Mouse (Mus musculus) spleen, postnatal 36 days (tissue): Measurements from ENCODE around the gene Znrd1as.
A peak's percentile ranks its signal among the peaks of the same experiment; 100 is the strongest.

Experiments
- DNase-seq, 2 experiments: peaks; one replicate each; pipeline ENCODE4 v3.0.0; 2022; ENCODE audit warnings: low spot score in 2 of 2, mixed read lengths in 1 of 2

Znrd1as gene

DNA sequence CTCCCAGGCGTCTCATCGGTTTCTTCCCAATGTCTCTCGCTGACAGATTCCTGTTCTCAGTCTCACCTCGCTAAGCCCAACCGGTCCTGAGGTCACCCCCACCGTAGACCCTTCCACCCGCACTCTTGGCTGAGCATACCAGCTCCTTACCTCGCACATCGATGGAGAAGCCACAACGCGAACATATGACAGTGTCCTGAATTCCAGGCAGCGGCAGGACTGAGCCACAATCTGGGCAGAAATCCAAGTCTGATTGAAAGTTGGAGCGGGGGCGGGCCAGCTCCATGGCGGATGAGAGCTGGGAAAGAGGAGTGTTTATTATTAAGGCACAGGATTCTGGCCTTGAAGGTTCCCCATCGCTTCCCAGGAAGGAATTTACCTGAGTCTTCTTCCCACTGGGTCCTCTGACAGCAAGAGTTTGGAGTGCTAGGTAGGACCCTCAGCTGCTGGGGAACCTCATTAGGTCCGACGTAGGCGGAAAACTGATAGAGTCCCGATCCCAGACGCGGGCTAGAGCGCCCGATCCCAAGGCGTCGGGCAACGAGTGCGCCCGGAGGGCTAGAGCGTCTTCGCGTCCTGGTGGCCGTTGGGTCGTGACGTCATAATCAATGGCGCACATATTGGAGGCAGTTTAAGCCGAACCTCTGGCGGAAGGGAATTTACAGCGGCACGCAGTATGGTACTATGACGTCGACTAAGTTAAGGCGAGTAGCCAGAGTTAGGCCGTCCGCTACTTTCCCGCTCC is at the start of gene Znrd1as, which contains the start of gene Znrd1:
Gene Znrd1as, plus strand, starts transcription at position 594 of the 745 bp plus-strand sequence.
Gene Znrd1, minus strand, starts transcription at position 561 of the 745 bp plus-strand sequence.
- DNase-seq, result peak; percentile 87 to 90

DNA sequence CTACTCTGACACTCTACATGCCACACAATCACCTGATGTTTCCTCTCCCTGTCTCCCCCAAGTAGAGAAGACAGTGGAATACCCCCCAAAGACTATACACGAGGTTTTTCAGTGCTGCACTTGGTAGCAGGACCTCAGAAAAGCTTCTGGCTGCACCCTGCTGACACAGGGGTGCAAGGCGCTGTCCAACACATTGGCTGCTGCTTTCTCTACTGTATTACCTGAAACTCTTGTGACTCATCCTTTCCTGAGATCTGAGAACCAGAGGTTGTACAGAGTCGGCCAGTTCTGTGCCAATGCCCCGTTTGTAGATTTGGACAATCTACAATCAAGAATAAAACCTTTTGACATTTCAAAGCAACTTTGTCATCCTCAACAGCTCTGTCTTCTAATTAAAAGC is 48.6 kb upstream of the Znrd1as start:
- DNase-seq, result no peak

DNA sequence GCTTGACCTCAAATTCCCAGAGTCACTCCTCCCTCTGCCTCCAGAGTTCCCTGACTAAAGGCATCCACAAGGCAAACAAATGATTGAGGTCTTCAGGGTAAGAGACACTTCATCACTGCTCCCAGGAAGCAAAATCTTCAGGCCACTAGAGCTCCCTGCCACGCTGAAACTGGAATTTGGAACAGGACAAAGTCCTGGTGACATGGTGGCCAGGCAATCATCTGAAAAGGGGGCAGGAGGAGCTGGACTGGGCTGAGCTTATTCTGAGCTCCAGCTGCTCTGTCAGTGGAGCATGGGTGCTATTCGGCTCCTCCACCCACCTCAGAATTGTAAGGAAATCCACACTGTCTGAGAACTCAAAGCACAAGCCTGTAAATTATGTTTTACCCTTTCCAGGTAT is 46.4 kb upstream of the Znrd1as start:
- no peak for DNase-seq

DNA sequence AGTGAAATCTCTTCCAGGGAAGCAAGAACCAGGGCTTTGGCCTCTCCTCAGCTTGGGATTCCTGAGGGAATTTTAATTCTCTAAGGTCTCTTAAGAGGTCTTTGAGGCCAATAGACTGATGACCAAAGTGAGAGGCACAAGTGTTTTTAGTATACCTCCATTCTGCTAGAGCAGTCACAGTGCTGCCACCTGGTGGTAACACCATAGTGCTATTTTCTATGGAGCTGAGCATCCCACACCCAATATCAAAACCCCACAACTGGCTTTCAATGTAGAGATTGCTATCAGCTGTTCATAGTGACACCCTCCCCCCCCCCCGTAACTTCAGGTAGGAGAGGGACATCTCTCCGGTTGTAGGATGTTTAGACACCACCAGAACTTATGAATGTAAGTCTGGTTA is 44.3 kb upstream of the Znrd1as start:
- peak; percentile 51 to 59 for DNase-seq

DNA sequence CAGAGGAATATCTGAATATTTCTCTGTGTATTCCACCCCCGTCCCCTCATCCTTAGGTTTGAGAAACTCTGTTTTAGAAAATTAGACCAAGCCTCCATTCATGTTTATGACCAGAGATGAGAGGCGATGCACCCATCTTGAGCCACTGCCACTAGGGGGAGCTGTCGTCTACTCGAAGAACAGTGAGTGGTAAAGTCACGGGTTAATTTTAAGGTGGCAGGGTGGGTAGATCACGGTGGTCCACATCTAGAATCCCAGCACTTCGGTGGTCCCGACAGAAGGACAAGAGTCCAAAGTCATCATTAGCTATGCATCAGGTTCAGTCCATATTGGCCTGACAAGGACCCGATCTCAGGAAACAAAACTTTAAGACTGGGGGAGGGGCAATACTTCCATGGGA is 43.3 kb upstream of the Znrd1as start:
- peak in 1 of 2 experiments; percentile 31 for DNase-seq

DNA sequence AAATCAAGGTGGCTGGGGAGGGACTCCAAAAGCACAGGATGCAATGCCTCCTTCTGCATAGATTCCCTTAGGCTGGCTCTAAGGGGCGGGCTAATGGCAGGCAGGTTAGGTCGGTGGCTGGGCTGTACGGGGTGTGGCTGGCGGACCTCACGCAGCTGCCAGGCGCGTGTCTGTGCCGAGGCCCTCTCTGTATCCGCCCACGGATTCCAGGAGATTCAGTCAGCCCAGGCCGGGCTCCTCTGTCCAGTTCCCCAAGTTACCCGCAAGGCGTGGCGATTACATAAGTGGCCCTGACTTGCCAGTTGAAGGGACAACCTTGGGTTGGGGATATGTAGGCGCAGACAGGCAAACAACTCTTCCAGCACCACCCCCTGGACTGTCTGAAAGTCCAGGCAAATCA is 38.2 kb upstream of the Znrd1as start:
- no peak for DNase-seq

DNA sequence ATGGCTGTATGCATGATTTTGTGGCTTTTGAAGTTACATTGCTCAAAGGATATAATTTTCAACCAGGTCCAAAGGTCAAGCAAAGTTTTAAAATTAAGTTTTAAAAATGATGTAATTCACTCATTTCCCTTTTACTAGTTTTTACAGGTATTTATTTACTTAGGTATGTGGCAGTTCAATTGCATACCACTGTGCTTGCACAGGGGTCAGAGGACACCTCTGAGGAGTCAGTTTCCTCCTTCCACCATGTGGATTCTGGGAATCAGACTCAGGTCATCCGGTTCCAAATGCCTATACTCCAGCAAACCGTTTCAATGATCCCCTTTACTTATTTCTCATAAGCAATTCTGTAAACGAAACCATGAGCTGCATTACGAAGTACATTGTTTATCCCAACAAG is 35.7 kb upstream of the Znrd1as start:
- no peak for DNase-seq

DNA sequence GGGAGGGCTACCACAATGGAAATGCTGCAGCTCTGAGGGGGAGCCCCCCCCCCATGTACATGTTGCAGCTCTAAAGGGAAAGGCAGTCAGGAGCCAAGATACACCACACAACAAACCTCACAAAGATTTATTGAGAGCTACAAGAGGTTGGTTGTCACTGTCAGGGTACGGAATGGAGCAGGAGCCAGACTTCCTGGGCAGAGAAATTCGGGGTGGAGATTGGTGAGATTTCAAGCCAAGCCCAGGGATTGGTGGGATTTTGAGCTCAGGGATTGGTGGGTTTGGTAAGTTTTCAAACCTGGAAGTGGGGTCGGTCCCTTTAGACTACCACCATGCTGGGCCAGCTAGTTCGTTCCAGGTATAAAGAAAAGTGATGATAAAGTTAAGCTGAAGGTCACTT is 34.9 kb upstream of the Znrd1as start:
- DNase-seq, result no peak

DNA sequence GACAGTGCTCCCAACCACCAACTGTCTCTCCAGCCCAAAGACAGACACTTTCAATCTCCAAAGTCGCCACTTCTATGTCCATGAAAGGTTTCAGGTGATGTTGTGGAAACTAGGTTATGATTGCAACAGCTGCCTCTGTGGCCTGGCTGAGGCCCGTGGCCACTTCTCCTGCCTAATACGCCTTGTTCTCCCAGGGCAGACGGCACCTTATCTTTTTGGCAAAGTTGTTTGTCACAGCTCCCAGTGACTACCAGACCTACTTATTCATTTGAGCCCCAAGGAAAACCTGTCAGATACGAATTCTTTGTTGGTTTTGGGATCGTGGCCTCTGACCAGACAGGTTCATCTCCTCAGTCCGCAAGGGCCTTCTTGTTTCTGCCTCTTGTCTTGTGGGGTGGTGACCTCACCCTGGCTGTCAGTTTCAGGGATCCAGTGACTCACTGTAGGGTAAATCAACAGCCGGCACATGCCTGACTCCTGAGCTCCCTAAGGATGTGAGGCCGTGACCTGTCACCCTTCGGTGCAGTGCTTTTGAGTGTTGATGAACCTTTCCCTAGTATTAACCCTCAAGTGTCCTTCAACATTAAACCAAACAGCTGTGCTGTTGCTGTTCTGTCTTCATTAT is 30.8 kb upstream of the Znrd1as start:
- no peak for DNase-seq

DNA sequence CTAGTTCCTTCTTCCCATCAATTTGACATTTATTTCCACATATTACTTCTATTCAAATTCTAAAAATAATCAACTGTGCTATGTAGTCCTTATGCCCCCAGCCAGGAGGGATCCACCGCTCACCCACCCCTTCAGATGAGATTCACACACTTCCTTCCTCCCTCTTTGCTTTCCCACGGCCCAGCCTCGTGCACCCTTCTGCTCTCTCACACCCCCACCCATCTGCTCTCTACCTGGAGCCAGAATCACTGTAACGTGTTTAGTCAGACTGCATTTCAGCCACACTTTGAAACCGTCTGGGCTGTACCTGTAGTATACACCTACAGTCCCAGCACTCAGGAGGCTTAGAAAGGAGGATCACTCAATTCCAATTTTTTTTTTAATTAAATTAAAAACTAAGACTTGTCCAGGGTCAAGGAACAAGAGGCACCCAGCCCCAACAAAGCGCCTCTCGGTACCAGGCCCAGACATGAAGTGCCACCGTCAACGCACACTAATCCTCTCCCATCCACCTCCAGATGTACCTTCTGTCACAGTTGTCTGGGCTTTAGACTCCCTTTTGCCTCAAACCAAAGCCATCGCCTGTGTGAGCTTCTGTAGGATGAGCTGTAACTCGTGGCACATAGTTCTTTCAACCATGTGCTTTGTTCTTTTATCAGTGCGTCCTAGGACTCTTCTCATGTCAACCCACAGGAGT is 29.0 kb upstream of the Znrd1as start:
- no peak for DNase-seq

DNA sequence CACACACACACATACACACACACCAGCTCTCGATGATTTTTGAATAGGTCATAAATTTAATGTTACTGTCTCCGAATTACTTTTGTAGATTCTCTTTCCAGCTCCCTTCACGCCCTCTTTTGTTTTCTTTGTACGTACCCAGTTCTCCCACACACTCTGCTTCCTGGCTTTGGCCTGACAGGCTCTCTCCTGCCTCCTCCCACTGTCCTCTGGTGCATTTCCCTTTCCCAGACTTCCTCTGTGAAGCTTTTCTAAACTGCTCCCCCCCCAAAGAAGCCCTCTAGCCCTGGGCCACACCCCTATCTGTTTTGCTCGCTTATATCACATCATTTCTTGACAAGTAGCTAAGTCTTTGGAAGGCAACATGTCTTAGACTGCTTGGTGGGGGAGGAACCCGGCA is 28.2 kb upstream of the Znrd1as start:
- DNase-seq, result no peak

DNA sequence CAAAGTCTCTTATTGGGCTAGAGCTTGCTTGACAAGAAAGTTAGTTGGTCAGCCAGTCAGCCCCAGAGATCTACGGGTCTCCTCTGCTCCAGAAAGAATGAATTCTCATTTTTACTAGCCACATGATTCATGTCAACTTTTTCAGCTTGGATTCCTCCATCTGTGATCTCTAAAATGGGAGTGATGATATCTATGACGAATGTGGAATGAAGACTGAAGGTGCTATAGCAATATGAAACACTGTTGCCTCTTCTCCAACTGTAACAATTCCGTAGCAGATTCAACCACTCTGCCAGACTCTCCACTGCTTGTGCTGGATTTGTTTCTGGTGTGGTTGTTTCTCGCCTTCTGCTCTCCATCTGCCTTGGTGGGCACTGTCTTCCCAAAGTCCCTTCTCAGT is 27.3 kb upstream of the Znrd1as start:
- DNase-seq, result no peak

DNA sequence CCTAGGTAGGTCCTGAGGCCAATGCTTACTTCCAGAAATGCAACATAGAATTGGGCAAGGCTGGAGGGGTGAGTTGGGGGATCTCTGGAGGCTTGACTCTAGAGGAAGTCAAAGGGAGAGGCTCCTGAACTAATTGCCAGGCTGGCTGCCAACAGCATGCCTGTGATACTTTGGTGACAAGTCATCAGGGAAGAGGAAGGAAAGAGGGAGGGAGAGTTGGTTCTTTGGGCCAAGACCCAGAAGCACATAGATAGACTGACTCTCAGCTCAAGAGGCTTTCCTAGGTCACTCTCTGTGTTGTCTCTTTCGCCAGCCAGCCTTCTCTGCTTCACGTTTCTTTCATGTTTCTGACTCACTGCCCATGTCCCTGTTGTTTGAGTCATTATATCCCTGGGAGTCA is 26.6 kb upstream of the Znrd1as start:
- no peak for DNase-seq

DNA sequence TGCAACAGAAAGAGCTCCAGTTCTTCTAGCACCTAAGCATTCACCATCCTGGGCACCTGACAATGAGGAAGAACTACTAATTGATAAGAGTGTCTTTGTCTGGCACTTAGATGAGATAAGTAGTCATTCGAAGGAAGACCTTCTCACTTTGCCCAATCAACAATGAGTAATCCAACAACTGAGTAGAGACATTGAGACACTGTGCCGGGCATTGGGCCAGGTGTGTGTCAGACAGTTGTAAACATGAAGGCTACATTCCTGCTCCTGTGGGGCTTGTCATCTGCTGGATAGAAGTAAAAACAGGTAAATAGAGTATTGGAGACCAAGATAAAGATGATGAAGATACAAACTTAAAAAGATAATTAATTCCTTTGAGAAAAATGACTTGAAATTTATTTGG is 20.3 kb upstream of the Znrd1as start:
- DNase-seq, result no peak

DNA sequence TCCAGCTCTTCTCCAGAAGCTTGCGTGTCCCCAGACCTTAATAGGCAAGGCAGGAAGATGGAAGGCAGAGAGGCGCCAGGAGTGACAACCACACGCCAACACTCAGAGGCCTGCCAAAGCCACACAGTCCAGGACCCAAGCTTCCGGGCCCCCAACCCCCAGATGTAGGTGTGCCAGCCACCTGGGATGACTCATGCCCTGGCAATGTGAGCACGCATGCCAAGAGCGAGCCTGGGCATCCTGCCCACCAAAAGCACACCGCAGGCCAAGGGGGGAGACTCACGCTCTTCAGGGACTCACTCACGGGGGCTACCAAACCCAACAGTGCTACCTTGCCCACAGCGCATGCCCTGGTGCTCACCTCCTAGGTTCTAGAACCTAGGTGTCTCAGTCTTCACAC is 16.0 kb upstream of the Znrd1as start:
- DNase-seq, result no peak

DNA sequence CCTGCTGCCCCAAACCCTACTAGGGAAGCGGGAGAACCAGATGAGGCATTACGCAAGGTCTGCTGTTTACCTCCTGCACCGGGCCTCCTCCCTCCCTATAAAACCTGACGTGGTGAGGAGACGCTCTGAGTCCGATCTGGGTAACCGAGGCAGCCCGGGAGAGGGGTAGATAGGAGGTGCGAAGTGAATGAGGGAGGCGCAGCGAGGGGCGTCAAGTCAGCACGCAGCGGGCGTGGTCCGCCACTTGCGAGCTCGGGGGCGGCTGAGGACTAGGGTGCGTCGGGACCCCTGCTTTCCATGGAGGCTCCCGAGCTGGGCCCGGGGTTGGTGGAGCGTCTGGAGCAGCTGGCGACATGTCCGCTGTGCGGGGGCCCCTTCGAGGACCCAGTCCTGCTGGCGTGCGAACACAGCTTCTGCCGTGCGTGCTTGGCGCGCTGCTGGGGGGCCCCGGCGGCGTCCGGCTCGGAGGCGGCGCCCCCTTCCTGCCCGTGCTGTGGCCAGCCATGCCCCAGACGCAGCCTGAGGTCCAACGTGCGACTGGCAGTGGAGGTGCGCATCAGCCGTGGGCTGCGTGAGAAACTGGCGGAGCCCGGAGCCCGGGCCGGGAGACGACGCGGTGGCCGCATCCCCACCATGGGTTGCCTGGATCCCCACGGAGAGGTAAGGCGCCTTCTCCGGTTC is 15.5 kb upstream of the Znrd1as start, which contains the start of gene Rnf39:
Gene Rnf39, plus strand, starts transcription at position 128 of the 681 bp plus-strand sequence.
- no peak for DNase-seq

DNA sequence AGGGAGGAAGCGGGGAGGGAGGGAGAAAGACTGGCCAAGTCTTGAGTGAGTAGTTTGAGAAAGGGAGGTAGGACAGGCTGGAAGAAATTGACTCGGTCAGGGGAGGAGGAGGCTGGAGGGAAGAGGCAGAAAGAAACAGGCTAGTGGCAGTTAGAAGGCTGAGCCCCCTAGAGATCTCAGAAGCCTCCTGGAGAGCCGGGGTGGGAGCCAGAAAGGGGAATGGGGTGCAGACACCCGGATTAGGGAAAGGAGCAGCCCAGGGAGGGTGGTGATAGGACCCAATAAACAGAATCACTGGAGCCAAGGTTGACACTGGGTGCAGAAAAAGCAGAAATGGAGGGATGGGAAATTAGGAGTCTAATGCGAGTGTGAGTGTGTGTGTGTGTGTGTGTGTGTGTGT is 14.7 kb upstream of the Znrd1as start:
- DNase-seq, result no peak

DNA sequence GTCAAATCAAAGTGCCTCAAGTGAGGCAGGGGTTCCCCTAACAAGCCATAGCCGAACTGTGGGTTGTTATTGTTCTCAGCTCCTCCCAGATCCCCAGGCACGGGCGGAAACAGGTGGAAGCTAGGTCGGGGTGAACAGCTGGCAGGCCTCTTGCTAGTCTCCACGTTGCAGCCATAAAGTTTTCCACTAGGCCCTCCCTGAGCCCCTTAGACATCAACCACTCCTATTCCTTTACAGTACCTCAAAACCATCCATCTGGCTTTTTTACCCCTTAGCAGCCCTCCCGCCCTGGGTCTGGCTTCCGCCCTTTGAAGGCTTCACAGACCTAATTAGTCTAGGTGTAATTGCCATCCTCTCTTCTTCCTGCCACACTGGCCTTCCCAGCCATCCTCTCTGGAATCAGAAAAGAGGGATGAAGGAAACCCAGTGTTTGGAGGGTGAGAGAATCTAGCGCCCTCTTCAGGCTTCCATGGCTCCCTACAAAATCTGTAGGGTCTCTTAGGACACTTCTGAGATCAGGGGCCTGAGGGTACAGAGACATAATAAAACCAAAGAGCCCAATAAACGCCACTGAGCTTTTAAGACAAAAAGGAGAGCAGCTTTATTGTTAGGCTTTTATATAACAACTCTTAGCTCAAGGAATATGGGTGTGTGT is 14.1 kb upstream of the Znrd1as start:
- no peak for DNase-seq

DNA sequence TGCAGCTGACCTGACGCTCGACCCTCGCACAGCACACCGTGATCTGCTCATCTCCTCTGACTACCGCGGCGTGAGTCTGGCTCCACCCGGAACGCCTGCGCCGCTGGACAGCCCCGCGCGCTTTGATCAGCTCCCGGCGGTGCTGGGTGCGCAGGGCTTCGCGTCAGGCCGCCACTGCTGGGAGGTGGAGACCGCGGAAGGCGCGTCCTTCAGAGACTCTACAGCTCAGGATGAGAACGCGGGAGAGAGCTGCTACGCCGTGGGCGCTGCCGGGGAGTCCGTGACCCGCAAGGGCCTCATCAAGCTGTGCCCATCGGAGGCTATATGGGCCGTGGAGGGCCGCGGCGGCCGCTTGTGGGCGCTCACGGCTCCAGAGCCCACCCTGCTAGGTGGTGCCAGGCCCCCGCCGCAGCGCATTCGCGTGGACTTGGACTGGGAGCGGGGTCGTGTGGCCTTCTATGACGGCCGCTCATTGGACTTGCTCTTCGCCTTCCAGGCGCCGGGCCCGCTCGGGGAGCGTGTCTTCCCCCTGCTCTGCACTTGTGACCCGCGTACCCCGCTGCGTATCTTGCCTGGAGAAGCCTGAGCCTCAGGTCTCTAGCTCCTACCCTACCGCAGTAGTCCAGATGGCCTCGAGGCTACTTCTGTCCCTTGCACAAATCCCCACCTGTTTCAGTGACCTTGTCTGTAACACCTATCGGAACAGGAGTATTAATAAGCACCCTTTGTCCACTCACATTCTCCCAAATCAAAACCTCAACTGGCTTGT is 11.2 kb upstream of the Znrd1as start:
- peak in 1 of 2 experiments; percentile 6 for DNase-seq

DNA sequence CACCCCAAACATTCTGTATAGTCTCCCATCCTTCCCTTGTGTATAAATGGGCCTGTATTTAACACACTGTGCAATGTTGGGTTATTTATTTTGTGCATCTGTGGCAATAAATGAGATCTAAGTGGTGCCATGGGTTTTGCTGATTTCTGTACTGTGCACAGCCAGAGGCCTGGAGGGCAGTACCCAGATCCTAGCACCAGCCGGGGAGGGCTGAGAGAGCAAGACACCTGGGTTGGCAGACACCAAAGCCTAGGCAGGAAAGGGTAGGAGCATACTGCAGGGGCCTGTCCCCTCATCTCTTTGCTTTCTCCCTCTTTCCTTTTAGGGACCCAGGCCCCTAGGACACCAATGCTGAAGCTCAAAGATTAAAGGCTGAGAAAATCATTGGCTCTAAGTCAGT is 10.1 kb upstream of the Znrd1as start:
- DNase-seq, result no peak

DNA sequence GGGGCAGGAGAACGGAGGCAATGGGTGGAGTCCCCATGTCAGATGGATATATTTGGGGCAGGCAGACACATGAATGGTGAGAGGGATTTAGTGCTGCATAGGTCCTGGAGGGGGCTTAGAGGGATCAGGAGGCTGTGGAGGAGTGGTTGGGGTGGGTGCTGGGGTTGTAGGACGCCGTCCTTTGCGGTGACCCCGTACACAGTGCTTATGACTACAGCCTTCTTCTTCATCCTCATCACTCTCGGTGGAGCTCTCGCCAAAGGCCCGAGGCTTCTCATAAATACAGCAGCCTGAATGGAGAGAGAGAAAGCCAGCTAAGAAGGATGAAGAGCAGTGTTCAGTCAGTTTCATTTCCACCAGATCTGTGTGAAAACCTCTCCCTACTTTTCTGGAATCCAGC is 9.1 kb upstream of the Znrd1as start:
- no peak for DNase-seq
